ENCODE assay signal across 18 mouse cellular contexts in genomic region chr9:71861629-71862028, GRCm38 (mm10).
A peak's percentile ranks its signal among the peaks of the same experiment; 100 is the strongest.
DNase-seq lines count a peak whose midpoint lies in the region; ATAC-seq and TF ChIP-seq lines count a peak whose summit lies in the region.
"Had no signal": no experiment of that assay in that cellular context is flagged by ENCODE, and none has a peak within 500 bp of the region (broad histone marks: within the 10 kb centered on the region; RNA-seq: fewer than 3 reads in every experiment).

No protein-coding gene starts in this region.

- no peaks in the 10 kb centered on the region for H3K27me3 ChIP-seq in forebrain, embryonic 11.5 days (ENCODE audit: control insufficient read depth, insufficient read depth, low read length)
- H3K27me3 ChIP-seq in forebrain, postnatal 0 days (ENCODE audit: insufficient read depth, low read length) = no peaks in the 10 kb centered on the region
- no peaks in the 10 kb centered on the region for H3K27me3 ChIP-seq in lung, embryonic 14.5 days (ENCODE audit: insufficient read depth, low read length)
- H3K27me3 ChIP-seq in myocyte (ENCODE audit: control insufficient read depth, insufficient read depth, insufficient read length) = no peaks in the 10 kb centered on the region
- H3K27me3 ChIP-seq: embryonic facial prominence, embryonic 12.5 days; hindbrain, embryonic 12.5 days; intestine, embryonic 15.5 days had no signal

- no peak overlapping the region for H3K4me3 ChIP-seq in forebrain, embryonic 11.5 days (ENCODE audit: low read depth, low read length)
- no peak overlapping the region for H3K4me3 ChIP-seq in forebrain, postnatal 0 days (ENCODE audit: low read depth, low read length)
- no peak overlapping the region for H3K4me3 ChIP-seq in lung, embryonic 14.5 days (ENCODE audit: low read depth, low read length)
- no peak overlapping the region for H3K4me3 ChIP-seq in lung, adult 2 months (replicated peaks; ENCODE audit: extremely low read depth, low read depth, low read length)
- H3K4me3 ChIP-seq in myocyte = no peak overlapping the region
- H3K4me3 ChIP-seq: embryonic facial prominence, embryonic 12.5 days; hindbrain, embryonic 12.5 days; intestine, embryonic 15.5 days had no signal

- no peak overlapping the region for H3ac ChIP-seq in myocyte (ENCODE audit: control insufficient read depth, insufficient read length)

- no peak for TF ChIP-seq CTCF in forebrain, postnatal 0 days (IDR thresholded peaks at IDR 0.05; ENCODE audit: low read depth)
- no peak for TF ChIP-seq CTCF in lung, embryonic 14.5 days (IDR thresholded peaks at IDR 0.05; ENCODE audit: low read depth)
- TF ChIP-seq CTCF in lung, adult 2 months (IDR thresholded peaks at IDR 0.05; ENCODE audit: insufficient read depth, low read length) = no peak

- no peaks in the 10 kb centered on the region for H3K79me2 ChIP-seq in myocyte (ENCODE audit: control insufficient read depth, insufficient read depth)

- peaks cover 2% of the 10 kb centered on the region; the same call in 1 of the 2 replicates for H3K36me3 ChIP-seq in forebrain, embryonic 11.5 days (ENCODE audit: control insufficient read depth, insufficient read depth, low read length)
- H3K36me3 ChIP-seq in forebrain, postnatal 0 days (ENCODE audit: insufficient read depth) = 0 out of 2 replicates have a peak, but pooled peaks cover 4% of the 10 kb centered on the region
- H3K36me3 ChIP-seq in lung, embryonic 14.5 days (ENCODE audit: insufficient read depth) = peaks cover 47% of the 10 kb centered on the region
- peaks cover 31% of the 10 kb centered on the region for H3K36me3 ChIP-seq in myocyte (ENCODE audit: control insufficient read depth, insufficient read depth)
- H3K36me3 ChIP-seq: intestine, embryonic 15.5 days had no signal

- DNase-seq in forebrain, embryonic 11.5 days (ENCODE audit: low spot score) = no peak
- DNase-seq in forebrain, postnatal 0 days = no peak
- no peak for DNase-seq in lung, embryonic 14.5 days
- no peak for DNase-seq in lung, adult 2 months
- peak; percentile 24 for DNase-seq in retina, postnatal 1 day
- DNase-seq in retina, embryonic 14.5 days (ENCODE audit: low spot score) = no peak
- no peak for DNase-seq in ovary, postnatal 10 days (ENCODE audit: low spot score)
- DNase-seq: adrenal gland, adult 2 months; cerebellum, adult 8-10 months; heart, postnatal 10 days; liver, postnatal 0 days; lung, postnatal 4 days; thymus, postnatal 14 days had no signal

- WGBS in forebrain, embryonic 11.5 days = 23% methylated on average over 2 of the region's 2 CpGs
- 11% methylated on average over 2 of the region's 2 CpGs for WGBS in forebrain, postnatal 0 days
- 51% methylated on average over 2 of the region's 2 CpGs for WGBS in lung, embryonic 14.5 days
- WGBS in lung, adult 2 months = 44% methylated on average over 2 of the region's 2 CpGs

- no peak for TF ChIP-seq POLR2A in lung, adult 2 months (IDR thresholded peaks at IDR 0.05; ENCODE audit: borderline replicate concordance, extremely low read depth, low read depth, low read length)
- no peak for TF ChIP-seq POLR2A in myocyte (IDR thresholded peaks at IDR 0.05; ENCODE audit: insufficient read length, low read depth)

- H3K27ac ChIP-seq in forebrain, embryonic 11.5 days (ENCODE audit: low read depth, low read length) = peak overlapping the region; percentile 34; the same call in 1 of the 2 replicates
- H3K27ac ChIP-seq in forebrain, postnatal 0 days (ENCODE audit: low read depth, low read length) = no peak overlapping the region
- 0 out of 2 replicates have a peak overlapping the region, but pooled peaks have one; percentile 21 for H3K27ac ChIP-seq in lung, embryonic 14.5 days (ENCODE audit: low read depth)
- H3K27ac ChIP-seq: embryonic facial prominence, embryonic 12.5 days; hindbrain, embryonic 12.5 days; intestine, embryonic 15.5 days had no signal

- no peak for ATAC-seq in forebrain, embryonic 11.5 days (replicated peaks; ENCODE audit: low FRiP score)
- ATAC-seq in forebrain, postnatal 0 days = no peak
- ATAC-seq in lung, embryonic 14.5 days (ENCODE audit: insufficient read depth) = no peak
- ATAC-seq: intestine, embryonic 15.5 days; liver, postnatal 0 days had no signal

- H3K4me1 ChIP-seq in forebrain, embryonic 11.5 days (replicated peaks; ENCODE audit: control insufficient read depth, insufficient read depth, low read length) = peaks cover 3% of the 10 kb centered on the region; the same call in 1 of the 2 replicates
- H3K4me1 ChIP-seq in forebrain, postnatal 0 days (ENCODE audit: insufficient read depth) = no peaks in the 10 kb centered on the region
- H3K4me1 ChIP-seq in lung, embryonic 14.5 days (ENCODE audit: insufficient read depth) = no peaks in the 10 kb centered on the region
- H3K4me1 ChIP-seq in lung, adult 2 months (ENCODE audit: control insufficient read depth, insufficient read depth, low read length) = no peaks in the 10 kb centered on the region
- H3K4me1 ChIP-seq: hindbrain, embryonic 12.5 days; intestine, embryonic 15.5 days had no signal

- H3K4me2 ChIP-seq in forebrain, embryonic 11.5 days (ENCODE audit: low read depth, low read length, severe bottlenecking) = no peak overlapping the region
- H3K4me2 ChIP-seq in forebrain, postnatal 0 days (ENCODE audit: low read depth) = no peak overlapping the region
- H3K4me2 ChIP-seq in lung, embryonic 14.5 days = no peak overlapping the region
- peak overlapping the region; percentile 35 for H3K4me2 ChIP-seq in myocyte (ENCODE audit: low read depth)
- H3K4me2 ChIP-seq: embryonic facial prominence, embryonic 12.5 days; heart, embryonic 11.5 days; hindbrain, embryonic 12.5 days; intestine, embryonic 15.5 days had no signal

- no peak overlapping the region for H3K9ac ChIP-seq in forebrain, embryonic 11.5 days (ENCODE audit: low read length)
- no peak overlapping the region for H3K9ac ChIP-seq in forebrain, postnatal 0 days
- H3K9ac ChIP-seq in lung, embryonic 14.5 days = no peak overlapping the region
- H3K9ac ChIP-seq: embryonic facial prominence, embryonic 12.5 days; hindbrain, embryonic 12.5 days; intestine, embryonic 15.5 days; liver, postnatal 0 days had no signal

- H3K9me3 ChIP-seq in forebrain, embryonic 11.5 days (ENCODE audit: control insufficient read depth, low read length) = no peaks in the 10 kb centered on the region
- no peaks in the 10 kb centered on the region for H3K9me3 ChIP-seq in forebrain, postnatal 0 days (ENCODE audit: low read length)
- no peaks in the 10 kb centered on the region for H3K9me3 ChIP-seq in lung, embryonic 14.5 days (ENCODE audit: low read depth, low read length)
- H3K9me3 ChIP-seq: embryonic facial prominence, embryonic 12.5 days; hindbrain, embryonic 12.5 days; intestine, embryonic 15.5 days had no signal

TF ChIP-seq in myocyte, 11 proteins besides CTCF, POLR2A, EP300 and RAD21:
- peak in 2 of 3 experiments; percentile 27 to 35 for TF ChIP-seq MYOG (IDR thresholded peaks at IDR 0.05; ENCODE audit: control insufficient read depth in 1 of 3, insufficient read depth in 1 of 3, insufficient read length in 2 of 3, low read depth in 2 of 3)
- no peak for TF ChIP-seq REST (IDR thresholded peaks at IDR 0.05; ENCODE audit: insufficient read depth, insufficient read length)
- peak; percentile 49 to 89 (median 88) for TF ChIP-seq MYOD1 (IDR thresholded peaks at IDR 0.05; ENCODE audit: control insufficient read depth in 1 of 3, insufficient read length in 2 of 3, low read depth in 2 of 3)
- no peak for TF ChIP-seq USF1 (IDR thresholded peaks at IDR 0.05; ENCODE audit: low read depth)
- no peak for TF ChIP-seq CEBPB (IDR thresholded peaks at IDR 0.05; ENCODE audit: insufficient read depth, poor library complexity, severe bottlenecking)
- TF ChIP-seq POLR2AphosphoS2 (IDR thresholded peaks at IDR 0.05; ENCODE audit: insufficient read length, low read depth) = no peak
- TF ChIP-seq MAX (IDR thresholded peaks at IDR 0.05; ENCODE audit: low read depth) = no peak
- peak; percentile 19 for TF ChIP-seq TCF3 (IDR thresholded peaks at IDR 0.05; ENCODE audit: insufficient read length, low read depth)
- no peak for TF ChIP-seq SRF (IDR thresholded peaks at IDR 0.05; ENCODE audit: control insufficient read depth, insufficient read length, low read depth)
- peak; percentile 75 for TF ChIP-seq TCF12 (IDR thresholded peaks at IDR 0.05; ENCODE audit: insufficient read depth, poor library complexity, severe bottlenecking)
- no peak for TF ChIP-seq E2F4 (IDR thresholded peaks at IDR 0.05; ENCODE audit: insufficient read depth)
